Mouse (Mus musculus): ENCODE measurements around the gene Btbd35f9. TPM values are rescaled to one million over a fixed set of nuclear protein-coding genes. Genes with fewer than 3 reads are reported as not detected.
"Not testable (repeated sequence)": the region's sequence is repeated elsewhere in the genome, so short reads cannot be mapped to it uniquely, and the experiment has no call there.

Btbd35f9 gene
- polyA plus RNA-seq (2015; fragmentation: Nextera tagmentation; extraction: Ambion mirVana) = not detected in 2 replicates

DNA sequence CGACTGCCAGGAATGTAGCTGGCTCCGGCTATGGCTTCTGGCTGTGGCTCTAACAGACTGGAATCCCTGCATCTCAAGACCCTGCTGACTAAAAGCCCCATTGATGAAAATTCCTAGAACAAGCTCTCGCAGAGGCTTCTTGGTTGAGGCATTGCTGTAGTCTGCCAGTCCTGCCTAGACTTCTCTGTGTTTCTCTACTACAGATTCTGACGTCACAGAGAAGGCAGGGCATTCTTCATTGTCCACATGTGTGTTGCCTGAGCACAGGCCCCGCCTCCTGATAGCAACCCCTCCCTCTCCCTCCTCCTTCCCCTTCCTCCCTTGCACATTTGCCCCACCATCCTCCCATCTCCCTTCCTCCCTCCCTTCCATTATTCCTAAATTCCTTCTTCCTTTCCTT, at the start of gene Btbd35f9:
Btbd35f9 (minus strand) TSS at position 101 of the 400 bp plus-strand sequence.
- not testable (repeated sequence) for H3K36me3 ChIP-seq (ENCODE audit: insufficient read depth, low read length); ATAC-seq (ENCODE audit: low FRiP score, low TSS enrichment); H3K27ac ChIP-seq (ENCODE audit: low read length); H3K9ac ChIP-seq (replicated peaks; ENCODE audit: low read length); H3K27me3 ChIP-seq (ENCODE audit: insufficient read depth, low read length); H3K4me1 ChIP-seq (ENCODE audit: insufficient read depth, low read length); H3K4me2 ChIP-seq (replicated peaks; ENCODE audit: low read depth, low read length); H3K9me3 ChIP-seq (ENCODE audit: low read length); H3K4me3 ChIP-seq (ENCODE audit: low read length)
- no CpG with 5 or more reads among the region's 5 CpGs for WGBS

Other genes starting within 250 kb of the Btbd35f9 start
- not detected in 2 replicates for gene Btbd35f6, start 205.0 kb downstream of the Btbd35f9 start, polyA plus RNA-seq (2015; fragmentation: Nextera tagmentation; extraction: Ambion mirVana)
- gene Gm21870, start 174.7 kb downstream of the Btbd35f9 start, polyA plus RNA-seq (2015; fragmentation: Nextera tagmentation; extraction: Ambion mirVana) = not detected in 2 replicates
- gene Spin2g, start 77.2 kb upstream of the Btbd35f9 start, polyA plus RNA-seq (2015; fragmentation: Nextera tagmentation; extraction: Ambion mirVana) = not detected in 2 replicates